Mouse (Mus musculus): ENCODE results near the gene Kcnmb1. TPM values are rescaled to one million over a fixed set of nuclear protein-coding genes. Genes with fewer than 3 reads are reported as not detected.

Gene Kcnmb1
- total and polyA plus RNA-seq, 3 experiments = 0.04 to 0.49 (median 0.09) TPM

GRCm38 (mm10) chr11:33990002-33990401 is 27.2 kb downstream of the Kcnmb1 start:
- H3K9me3 ChIP-seq (replicated peaks; ENCODE audit: low read length) = no peaks in the 10 kb centered on the region
- TF ChIP-seq POLR2AphosphoS2 (IDR thresholded peaks at IDR 0.05; ENCODE audit: low read depth, low read length) = no peak
- no peak for TF ChIP-seq ETS1 (conservative IDR thresholded peaks at IDR 0.05; ENCODE audit: low read depth, low read length)
- no peak for TF ChIP-seq RCOR1 (conservative IDR thresholded peaks at IDR 0.05; ENCODE audit: low read depth, low read length)
- no peak for TF ChIP-seq POLR2A (IDR thresholded peaks at IDR 0.05; ENCODE audit: low read depth, low read length)
- TF ChIP-seq IRF4 (IDR thresholded peaks at IDR 0.05; ENCODE audit: low read depth, low read length) = no peak
- no peak for TF ChIP-seq PAX5 (IDR thresholded peaks at IDR 0.05; ENCODE audit: low read length)
- TF ChIP-seq NRF1 (IDR thresholded peaks at IDR 0.05; ENCODE audit: low read depth, low read length) = no peak
- TF ChIP-seq KAT2A (IDR thresholded peaks at IDR 0.05; ENCODE audit: insufficient replicate concordance, low read length) = no peak
- no peak for TF ChIP-seq SIN3A (IDR thresholded peaks at IDR 0.05; ENCODE audit: low read length)
- no peak for TF ChIP-seq JUN (IDR thresholded peaks at IDR 0.05; ENCODE audit: insufficient read depth, low read depth, low read length)
- no peak for TF ChIP-seq MYC (IDR thresholded peaks at IDR 0.05; ENCODE audit: low read depth, low read length)
- no peak for TF ChIP-seq ZKSCAN1 (IDR thresholded peaks at IDR 0.05; ENCODE audit: borderline replicate concordance, low read depth, low read length)
- TF ChIP-seq HCFC1 (IDR thresholded peaks at IDR 0.05; ENCODE audit: low read depth, low read length) = no peak
- TF ChIP-seq RAD21 (IDR thresholded peaks at IDR 0.05; ENCODE audit: low read depth, low read length) = no peak
- no peak for TF ChIP-seq CHD2 (IDR thresholded peaks at IDR 0.05; ENCODE audit: low read length)
- TF ChIP-seq E2F4 (IDR thresholded peaks at IDR 0.05; ENCODE audit: insufficient replicate concordance, low read depth, low read length) = no peak
- TF ChIP-seq MEF2A (IDR thresholded peaks at IDR 0.05; ENCODE audit: borderline replicate concordance, low read depth, low read length) = no peak
- TF ChIP-seq SMC3 (IDR thresholded peaks at IDR 0.05; ENCODE audit: low read depth, low read length) = no peak
- no peak for TF ChIP-seq TBP (conservative IDR thresholded peaks at IDR 0.05; ENCODE audit: low read depth, low read length)
- TF ChIP-seq MAFK (IDR thresholded peaks at IDR 0.05; ENCODE audit: insufficient replicate concordance, low read length) = no peak
- H3K27me3 ChIP-seq (replicated peaks) = no peaks in the 10 kb centered on the region
- H3K4me1 ChIP-seq (ENCODE audit: control insufficient read depth in 1 of 2, insufficient read depth in 2 of 2) = no peaks in the 10 kb centered on the region
- in situ Hi-C loops (cut with MboI; ENCODE audit: low pct_ligation_motif_present, low pct_unique_long_range_greater_than_20kb, low sequenced_read_pairs) (no loop called here), dilution Hi-C loops (cut with MboI; ENCODE audit: extremely low pct_ligation_motif_present, extremely low pct_unique_long_range_greater_than_20kb, low sequenced_read_pairs) (no loop called here)
- H3K4me2 ChIP-seq (ENCODE audit: insufficient read depth, low read depth, poor library complexity, severe bottlenecking) = no peak overlapping the region
- H3K4me3 ChIP-seq (replicated peaks in 1 of 3; ENCODE audit: low read depth in 2 of 3, low read length in 2 of 3, poor library complexity in 1 of 3) = no peak overlapping the region
- no peak for DNase-seq (ENCODE audit: extremely low read depth)
- H3K9ac ChIP-seq (ENCODE audit: insufficient read depth, low read depth) = no peak overlapping the region
- H3K27ac ChIP-seq (ENCODE audit: insufficient read depth, low read depth) = no peak overlapping the region
- H3K36me3 ChIP-seq (replicated peaks in 1 of 2; ENCODE audit: control insufficient read depth in 1 of 2, insufficient read depth in 1 of 2, low read length in 1 of 2) = no peaks in the 10 kb centered on the region
- H3K79me2 ChIP-seq (replicated peaks; ENCODE audit: control insufficient read depth, extremely low read depth, insufficient read depth, poor library complexity, severe bottlenecking) = no peaks in the 10 kb centered on the region

DNA sequence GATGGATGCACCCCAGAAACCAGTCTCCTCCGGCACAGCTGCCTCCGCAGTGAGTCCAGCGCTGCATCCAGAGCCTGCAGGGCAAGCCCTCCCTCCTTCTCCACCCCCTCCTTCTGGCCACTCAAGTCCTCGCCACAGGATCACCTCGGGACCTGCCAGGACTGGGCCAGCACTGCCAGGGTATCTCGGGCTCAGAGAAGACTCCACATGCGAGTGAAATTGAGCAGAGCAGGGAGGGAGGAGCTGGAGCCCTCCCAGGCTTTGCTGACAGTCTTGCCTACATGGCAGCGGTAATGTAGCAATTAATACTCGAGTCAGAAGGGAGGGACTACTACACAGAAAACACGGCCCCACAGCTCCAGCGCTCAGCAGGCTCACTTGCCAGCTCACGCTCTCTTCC is 30.1 kb downstream of the Kcnmb1 start, which contains the start of gene Kcnip1:
Gene Kcnip1 (minus strand): TSS at position 215 of the 400 bp plus-strand sequence.
- no peaks in the 10 kb centered on the region for H3K36me3 ChIP-seq (replicated peaks in 1 of 2; ENCODE audit: control insufficient read depth in 1 of 2, insufficient read depth in 1 of 2, low read length in 1 of 2)
- DNase-seq (ENCODE audit: extremely low read depth) = no peak
- TF ChIP-seq HCFC1 (IDR thresholded peaks at IDR 0.05; ENCODE audit: low read depth, low read length) = no peak
- no peak for TF ChIP-seq GABPA (IDR thresholded peaks at IDR 0.05; ENCODE audit: insufficient replicate concordance, low read depth, low read length)
- TF ChIP-seq IRF4 (IDR thresholded peaks at IDR 0.05; ENCODE audit: low read depth, low read length) = no peak
- no peak for TF ChIP-seq EP300 (IDR thresholded peaks at IDR 0.05; ENCODE audit: low read length)
- TF ChIP-seq MYC (IDR thresholded peaks at IDR 0.05; ENCODE audit: low read depth, low read length) = no peak
- no peak for TF ChIP-seq POLR2AphosphoS2 (IDR thresholded peaks at IDR 0.05; ENCODE audit: low read depth, low read length)
- TF ChIP-seq RCOR1 (conservative IDR thresholded peaks at IDR 0.05; ENCODE audit: low read depth, low read length) = no peak
- no peak for TF ChIP-seq ZNF384 (IDR thresholded peaks at IDR 0.05; ENCODE audit: low read depth, low read length)
- no peak for TF ChIP-seq USF1 (IDR thresholded peaks at IDR 0.05; ENCODE audit: low read depth, low read length)
- no peak for TF ChIP-seq SIN3A (IDR thresholded peaks at IDR 0.05; ENCODE audit: low read length)
- no peak for TF ChIP-seq ZKSCAN1 (IDR thresholded peaks at IDR 0.05; ENCODE audit: borderline replicate concordance, low read depth, low read length)
- peaks cover 0 to 3% of the 10 kb centered on the region in 2 experiments; a peak in 1 of 4 replicates for H3K4me1 ChIP-seq (ENCODE audit: control insufficient read depth in 1 of 2, insufficient read depth in 2 of 2)
- H3K4me3 ChIP-seq (replicated peaks in 1 of 3; ENCODE audit: low read depth in 2 of 3, low read length in 2 of 3, poor library complexity in 1 of 3) = no peak within 1 kb of the TSS
- H3K9me3 ChIP-seq (replicated peaks; ENCODE audit: low read length) = no peaks in the 10 kb centered on the region
- H3K27ac ChIP-seq (ENCODE audit: insufficient read depth, low read depth) = no peak within 1 kb of the TSS
- no peak within 1 kb of the TSS for H3K9ac ChIP-seq (ENCODE audit: insufficient read depth, low read depth)
- in situ Hi-C loops (cut with MboI; ENCODE audit: low pct_ligation_motif_present, low pct_unique_long_range_greater_than_20kb, low sequenced_read_pairs) (no loop called here), dilution Hi-C loops (cut with MboI; ENCODE audit: extremely low pct_ligation_motif_present, extremely low pct_unique_long_range_greater_than_20kb, low sequenced_read_pairs) (no loop called here)
- H3K79me2 ChIP-seq (replicated peaks; ENCODE audit: control insufficient read depth, extremely low read depth, insufficient read depth, poor library complexity, severe bottlenecking) = no peaks in the 10 kb centered on the region
- H3K27me3 ChIP-seq (replicated peaks) = no peaks in the 10 kb centered on the region
- no peak within 1 kb of the TSS for H3K4me2 ChIP-seq (ENCODE audit: insufficient read depth, low read depth, poor library complexity, severe bottlenecking)

Data from CH12.LX (cell line).